Mouse (Mus musculus) heart, postnatal 0 days (tissue): ENCODE data around the gene Tmed9.

ENCODE experiments used
- CTCF ChIP-seq: IDR thresholded peaks from 2 replicates; pipeline ENCODE4 v1.5.1; 2016; ENCODE audit warnings: antibody characterized with exemption, control low read depth, low read depth
- EP300 ChIP-seq: IDR thresholded peaks from 2 replicates; pipeline ENCODE4 v1.6.1; 2016; ENCODE audit warnings: antibody characterized with exemption, low read depth

GRCm38 (mm10) chr13:55635146-55635571 lies 61.6 kb downstream of the Tmed9 start:
- TF ChIP-seq CTCF, result no peak
- no peak for TF ChIP-seq EP300
